In the genomic region with DNA sequence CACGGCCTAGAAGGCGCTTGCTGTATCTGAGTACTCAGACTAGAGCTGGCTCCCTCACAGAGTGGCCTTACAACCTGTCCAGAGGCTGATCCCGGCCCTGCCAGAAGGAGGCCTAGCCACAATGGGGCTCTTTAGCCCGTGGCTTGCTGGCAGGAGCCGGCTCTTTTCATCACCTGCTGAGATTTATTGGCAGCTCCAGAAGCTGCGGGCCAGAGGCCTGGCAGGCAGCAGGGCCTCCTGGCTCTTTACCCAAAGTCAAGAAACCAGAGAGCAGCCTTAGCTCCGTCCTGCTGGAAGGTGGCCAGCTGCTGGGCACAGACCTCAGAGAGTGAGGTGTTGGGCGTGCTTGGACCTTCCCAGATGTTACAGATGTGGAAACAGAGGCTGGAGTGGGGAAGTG, we compare ENCODE assay signal across 9 mouse cellular contexts. TPM values are rescaled to one million over a fixed set of nuclear protein-coding genes. Genes with fewer than 3 reads are reported as not detected.
DNase-seq lines count a peak whose midpoint lies in the region; ATAC-seq lines count a peak whose summit lies in the region.
"Had no signal": no experiment of that assay in that cellular context is flagged by ENCODE, and none has a peak within 500 bp of the region (broad histone marks: within the 10 kb centered on the region; RNA-seq: fewer than 3 reads in every experiment).

No protein-coding gene starts in this region.

- WGBS in midbrain, embryonic 16.5 days, result 34% methylated on average over 8 of the region's 8 CpGs

- H3K27ac ChIP-seq in midbrain, embryonic 16.5 days (ENCODE audit: low read length), result no peak overlapping the region
- H3K27ac ChIP-seq: liver, embryonic 13.5 days had no signal

- H3K4me1 ChIP-seq in midbrain, embryonic 16.5 days (ENCODE audit: control insufficient read depth, insufficient read depth, low read length), result no peaks in the 10 kb centered on the region; the same call in 1 of the 2 replicates

- H3K9me3 ChIP-seq in midbrain, embryonic 16.5 days (replicated peaks; ENCODE audit: control insufficient read depth, low read length, poor library complexity, severe bottlenecking), result no peaks in the 10 kb centered on the region
- H3K9me3 ChIP-seq: liver, embryonic 13.5 days had no signal

- intact Hi-C loops in left cerebral cortex, postnatal 4 days (cut with DNase I), result no loop called here

- H3K27me3 ChIP-seq in midbrain, embryonic 16.5 days (ENCODE audit: control insufficient read depth, insufficient read depth, low read depth, low read length), result no peaks in the 10 kb centered on the region
- H3K27me3 ChIP-seq: liver, embryonic 13.5 days had no signal

- peak; percentile 93 for DNase-seq in left cerebral cortex, postnatal 4 days
- DNase-seq in left cerebral cortex, adult 18-20 months (ENCODE audit: low spot score in 2 of 2), result no peak
- DNase-seq in adrenal gland, postnatal 36 days, result peak; percentile 53 to 72
- DNase-seq in forelimb bud, embryonic 11.5 days (ENCODE audit: low read depth, low spot score), result peak; percentile 83
- peak; percentile 12 for DNase-seq in kidney, postnatal 14 days
- no peak for DNase-seq in lung, adult 18-20 months
- no peak for DNase-seq in liver
- DNase-seq: liver, embryonic 13.5 days had no signal

- ATAC-seq in midbrain, embryonic 16.5 days, result no peak

- no peak overlapping the region for H3K4me2 ChIP-seq in midbrain, embryonic 16.5 days (ENCODE audit: low read length)
- H3K4me2 ChIP-seq: liver, embryonic 13.5 days had no signal

- H3K4me3 ChIP-seq in midbrain, embryonic 16.5 days (ENCODE audit: low read depth, low read length), result no peak overlapping the region
- H3K4me3 ChIP-seq: liver, embryonic 13.5 days had no signal

- H3K36me3 ChIP-seq in midbrain, embryonic 16.5 days (ENCODE audit: control insufficient read depth, insufficient read depth, low read length), result no peaks in the 10 kb centered on the region
- H3K36me3 ChIP-seq: liver, embryonic 13.5 days had no signal

- no peak overlapping the region for H3K9ac ChIP-seq in midbrain, embryonic 16.5 days (ENCODE audit: low read depth, low read length)
- H3K9ac ChIP-seq: liver, embryonic 13.5 days had no signal

RNA-seq across cellular contexts. Expression of a gene that starts 6.6 kb away (rescaled TPM):
- total RNA-seq in left cerebral cortex, postnatal 4 days (2021), result 10 to 100 TPM; 10.8 to 15.0 TPM
- total RNA-seq in left cerebral cortex, adult 18-20 months (2021), result 10 to 100 TPM; 34.2 to 35.2 TPM
- 10 to 100 TPM; 21.7 to 31.3 TPM for total RNA-seq in adrenal gland, postnatal 36 days (2021)
- 22.0 and 22.3 TPM in 2 replicates for polyA plus RNA-seq in midbrain, embryonic 16.5 days (2015; fragmentation: Nextera tagmentation; extraction: Ambion mirVana)

RNA-seq across cellular contexts. Expression of a gene that starts 37.9 kb away (rescaled TPM):
- total RNA-seq in left cerebral cortex, postnatal 4 days (2021), result under 1 TPM; 0.24 to 0.34 TPM
- total RNA-seq in left cerebral cortex, adult 18-20 months (2021), result under 1 TPM; 0.54 to 0.88 TPM
- total RNA-seq in adrenal gland, postnatal 36 days (2021), result not detected
- polyA plus RNA-seq in midbrain, embryonic 16.5 days (2015; fragmentation: Nextera tagmentation; extraction: Ambion mirVana), result 0.29 TPM in 1 of 2 replicates, not detected in the other

Comparison
In these comparisons a context has a peak if more than half of its experiments do, and no peak if none do; other contexts are left out.
1. DNase-seq: peak in left cerebral cortex, postnatal 4 days (single experiment), adrenal gland, postnatal 36 days (2 of 2), forelimb bud, embryonic 11.5 days (single experiment) and kidney, postnatal 14 days (single experiment); none in left cerebral cortex, adult 18-20 months (0 of 2), lung, adult 18-20 months (0 of 2) and liver (single experiment).